ENCODE assay signal across 22 mouse cellular contexts in genomic region chr2:122440521-122440920, GRCm38 (mm10). TPM values are rescaled to one million over a fixed set of nuclear protein-coding genes. Genes with fewer than 3 reads are reported as not detected.
DNase-seq lines count a peak whose midpoint lies in the region; ATAC-seq lines count a peak whose summit lies in the region.
"Not testable (repeated sequence)": the region's sequence is repeated elsewhere in the genome, so short reads cannot be mapped to it uniquely, and the experiment has no call there.
"Had no signal": no experiment of that assay in that cellular context is flagged by ENCODE, and none has a peak within 500 bp of the region (broad histone marks: within the 10 kb centered on the region; RNA-seq: fewer than 3 reads in every experiment).

No protein-coding gene starts in this region.

- H3K4me2 ChIP-seq in heart, embryonic 16.5 days (ENCODE audit: low read depth, low read length); intestine, embryonic 15.5 days (replicated peaks): not testable (repeated sequence)

- H3K9ac ChIP-seq in heart, embryonic 16.5 days (ENCODE audit: low read length); intestine, embryonic 15.5 days: not testable (repeated sequence)

- 0% methylated on average over 1 of the region's 3 CpGs for WGBS in heart, embryonic 16.5 days
- WGBS in intestine, embryonic 15.5 days, result 0% methylated on average over 1 of the region's 3 CpGs

- peak; percentile 100 for ATAC-seq in CD4-positive, CD25-positive, alpha-beta regulatory T cell, adult 4 months
- peak; percentile 49; the same call in 1 of the 2 replicates for ATAC-seq in heart, embryonic 16.5 days (replicated peaks; ENCODE audit: extremely low read depth, insufficient read depth, low FRiP score)
- peak; percentile 86 for ATAC-seq in intestine, embryonic 15.5 days
- peak; percentile 97 for ATAC-seq in neutrophil, adult 5-6 weeks (ENCODE audit: extremely low read depth, insufficient number of reproducible peaks, low FRiP score, poor library complexity, severe bottlenecking)

- not testable (repeated sequence) for H3K27ac ChIP-seq in heart, embryonic 16.5 days (ENCODE audit: low read length); intestine, embryonic 15.5 days

- not testable (repeated sequence) for H3K4me1 ChIP-seq in heart, embryonic 16.5 days (ENCODE audit: control insufficient read depth, insufficient read depth, low read length); intestine, embryonic 15.5 days (replicated peaks)

- not testable (repeated sequence) for H3K36me3 ChIP-seq in heart, embryonic 16.5 days (ENCODE audit: control insufficient read depth, insufficient read depth); intestine, embryonic 15.5 days

- not testable (repeated sequence) for H3K27me3 ChIP-seq in heart, embryonic 16.5 days (ENCODE audit: control insufficient read depth, insufficient read depth, low read length); intestine, embryonic 15.5 days (replicated peaks)

- DNase-seq in gastrocnemius, postnatal 25 days, result peak; percentile 11
- peak; percentile 36 for DNase-seq in lung, postnatal 36 days
- peak; percentile 22 to 65 for DNase-seq in thymus, adult 18-20 months
- peak; percentile 58 for DNase-seq in thymus, postnatal 4 days

- not testable (repeated sequence) for H3K4me3 ChIP-seq in heart, embryonic 16.5 days (ENCODE audit: low read length); intestine, embryonic 15.5 days (replicated peaks)

- not testable (repeated sequence) for H3K9me3 ChIP-seq in heart, embryonic 16.5 days (replicated peaks; ENCODE audit: control insufficient read depth, low read length); intestine, embryonic 15.5 days

RNA-seq across cellular contexts. Expression of gene Slc28a2, which starts 14.2 kb away (rescaled TPM):
- 100 to 1,000 TPM; 153 to 175 TPM for polyA plus RNA-seq in CD4-positive, CD25-positive, alpha-beta regulatory T cell, adult 4 months (2017; shearing (Covaris generic))
- total RNA-seq in gastrocnemius, postnatal 25 days (2021), result 1 to 10 TPM; 4.8 to 5.6 TPM
- polyA plus RNA-seq in heart, embryonic 16.5 days (2015; fragmentation: Nextera tagmentation; extraction: Ambion mirVana), result 2.1 and 2.4 TPM in 2 replicates
- polyA plus RNA-seq in intestine, embryonic 15.5 days (2015; fragmentation: Nextera tagmentation; extraction: Ambion mirVana), result 63.2 and 66.0 TPM in 2 replicates
- total RNA-seq in neutrophil, adult 5-6 weeks (2017), result 146 and 148 TPM in 2 replicates
- polyA plus RNA-seq: forebrain, embryonic 10.5 days; midbrain, embryonic 14.5 days; Patski had no signal

RNA-seq across cellular contexts. Expression of gene Gm14085, which starts 44.2 kb away (rescaled TPM):
- polyA plus RNA-seq in CD4-positive, CD25-positive, alpha-beta regulatory T cell, adult 4 months (2017; shearing (Covaris generic)), result 10 to 100 TPM; 42.9 to 70.0 TPM
- total RNA-seq in gastrocnemius, postnatal 25 days (2021), result under 1 TPM; 0.13 to 0.16 TPM
- polyA plus RNA-seq in heart, embryonic 16.5 days (2015; fragmentation: Nextera tagmentation; extraction: Ambion mirVana), result 0.04 TPM in 1 of 2 replicates, not detected in the other
- 0.36 and 0.40 TPM in 2 replicates for polyA plus RNA-seq in intestine, embryonic 15.5 days (2015; fragmentation: Nextera tagmentation; extraction: Ambion mirVana)
- 15.0 and 15.1 TPM in 2 replicates for total RNA-seq in neutrophil, adult 5-6 weeks (2017)
- total RNA-seq: CH12.LX; layer of hippocampus, adult 2 months; layer of hippocampus, postnatal 25 days had no signal
- polyA plus RNA-seq: embryonic facial prominence, embryonic 11.5 days; forebrain, embryonic 10.5 days; forebrain, embryonic 16.5 days; heart, embryonic 11.5 days; hindbrain, embryonic 13.5 days; limb, embryonic 10.5 days; lung, embryonic 16.5 days; midbrain, embryonic 14.5 days; neural tube, embryonic 13.5 days; Patski; urinary bladder, adult 2 months had no signal

Comparison
In these comparisons a context has a peak if more than half of its experiments do, and no peak if none do; other contexts are left out.
1. ATAC-seq: peak in every context shown above with its lines; median percentile 100 in CD4-positive, CD25-positive, alpha-beta regulatory T cell, adult 4 months; 97 in neutrophil, adult 5-6 weeks; 86 in intestine, embryonic 15.5 days; 49 in heart, embryonic 16.5 days.
2. RNA of gene Slc28a2, which starts 14.2 kb away (polyA plus RNA-seq): 153 to 175 TPM in CD4-positive, CD25-positive, alpha-beta regulatory T cell, adult 4 months and 63.2 to 66.0 TPM in intestine, embryonic 15.5 days; 2.1 to 2.4 TPM in heart, embryonic 16.5 days; every median in the first group is over 10 times any median in the second.
3. RNA of gene Gm14085, which starts 44.2 kb away (polyA plus RNA-seq): 42.9 to 70.0 TPM in CD4-positive, CD25-positive, alpha-beta regulatory T cell, adult 4 months; 0.36 to 0.40 TPM in intestine, embryonic 15.5 days and 0.04 TPM in heart, embryonic 16.5 days; every median in the first group is over 10 times any median in the second.
4. Peak in every context shown above with its lines, with median percentiles within 50 percentile points of each other: DNase-seq.